Mouse (Mus musculus): ENCODE results near the gene Krt12. TPM values are rescaled to one million over a fixed set of nuclear protein-coding genes. Genes with fewer than 3 reads are reported as not detected.

Gene Krt12
- total and polyA plus RNA-seq, 3 experiments: not detected

DNA sequence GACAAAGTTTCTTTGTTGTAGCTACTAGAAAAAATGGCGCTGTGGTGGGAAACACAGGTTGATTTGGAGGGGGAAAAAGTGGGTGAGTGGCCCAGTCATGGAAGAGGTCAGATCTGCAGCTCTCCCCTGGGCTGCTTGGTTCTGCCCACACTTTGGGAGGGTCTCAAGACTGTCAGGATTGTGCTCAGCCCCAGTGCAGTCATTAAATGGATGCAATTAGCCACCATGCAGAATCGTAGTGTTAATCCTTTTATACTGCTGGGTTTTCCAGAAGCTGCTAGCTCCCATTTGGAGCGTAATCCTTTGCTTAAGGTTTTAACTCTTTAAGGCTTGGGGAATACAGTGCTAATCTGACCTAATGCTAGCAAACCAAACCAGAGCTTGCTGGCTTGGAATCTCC lies 26.0 kb downstream of the Krt12 start:
- TF ChIP-seq CTCF (IDR thresholded peaks at IDR 0.05; ENCODE audit: low read depth, low read length) (no peak), GATA1 (IDR thresholded peaks at IDR 0.05; ENCODE audit: borderline replicate concordance, low read length) (no peak), GATA2 (IDR thresholded peaks at IDR 0.05; ENCODE audit: borderline replicate concordance, low read depth, low read length) (no peak), POLR2AphosphoS5 (IDR thresholded peaks at IDR 0.05; ENCODE audit: insufficient replicate concordance, low read depth, low read length) (no peak), TAL1 (conservative IDR thresholded peaks at IDR 0.05; ENCODE audit: low read depth, low read length) (no peak)
- no peak for DNase-seq (ENCODE audit: low spot score)
- Histone ChIP-seq H3K9me3 (replicated peaks) (no peaks in the 10 kb centered on the region), H3K27me3 (ENCODE audit: insufficient read depth, low read length) (peaks cover 8% of the 10 kb centered on the region), H3K4me3 (ENCODE audit: low read depth, low read length) (no peak overlapping the region), H3K4me1 (ENCODE audit: insufficient read depth, low read depth, low read length) (no peaks in the 10 kb centered on the region), H3K36me3 (replicated peaks) (no peaks in the 10 kb centered on the region)
- no peak for ATAC-seq (ENCODE audit: extremely low read depth, insufficient number of reproducible peaks, low FRiP score, poor library complexity, severe bottlenecking)

DNA sequence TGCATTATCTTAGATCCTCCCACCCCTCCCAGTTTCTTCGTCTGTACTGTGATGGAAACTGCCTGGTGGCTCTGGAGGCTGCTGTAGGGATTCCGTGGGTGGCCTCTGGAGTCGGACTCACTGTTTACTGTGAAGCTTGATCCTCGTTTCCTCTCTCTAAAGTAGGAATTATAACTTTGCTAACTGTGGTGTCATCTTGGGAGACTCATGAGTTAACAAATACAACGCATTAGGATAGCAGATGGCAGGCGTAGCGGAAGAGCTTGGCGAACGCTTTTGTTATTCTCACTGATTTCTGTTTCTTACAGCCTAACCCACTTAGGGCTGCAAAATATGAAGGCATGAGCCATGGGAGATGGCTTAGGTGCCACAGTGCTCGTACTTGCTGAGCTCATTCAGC lies 29.6 kb downstream of the Krt12 start:
- no peak for ATAC-seq (ENCODE audit: extremely low read depth, insufficient number of reproducible peaks, low FRiP score, poor library complexity, severe bottlenecking)
- TF ChIP-seq GATA2 (IDR thresholded peaks at IDR 0.05; ENCODE audit: borderline replicate concordance, low read depth, low read length) (no peak), TAL1 (conservative IDR thresholded peaks at IDR 0.05; ENCODE audit: low read depth, low read length) (no peak), GATA1 (IDR thresholded peaks at IDR 0.05; ENCODE audit: borderline replicate concordance, low read length) (no peak), POLR2AphosphoS5 (IDR thresholded peaks at IDR 0.05; ENCODE audit: insufficient replicate concordance, low read depth, low read length) (no peak), CTCF (IDR thresholded peaks at IDR 0.05; ENCODE audit: low read depth, low read length) (no peak)
- no peak overlapping the region for H3K4me3 ChIP-seq (ENCODE audit: low read depth, low read length)

GRCm38 (mm10) chr11:99391375-99391774 lies 30.7 kb downstream of the Krt12 start:
- Histone ChIP-seq H3K4me3 (ENCODE audit: low read depth, low read length) (no peak overlapping the region), H3K36me3 (replicated peaks) (peaks cover 19% of the 10 kb centered on the region), H3K27me3 (ENCODE audit: insufficient read depth, low read length) (no peaks in the 10 kb centered on the region), H3K4me1 (ENCODE audit: insufficient read depth, low read depth, low read length) (peaks cover 17% of the 10 kb centered on the region), H3K9me3 (replicated peaks) (no peaks in the 10 kb centered on the region)
- DNase-seq (ENCODE audit: low spot score) (no peak), ATAC-seq (ENCODE audit: extremely low read depth, insufficient number of reproducible peaks, low FRiP score, poor library complexity, severe bottlenecking) (no peak)
- TF ChIP-seq TAL1 (conservative IDR thresholded peaks at IDR 0.05; ENCODE audit: low read depth, low read length): no peak

More for the DNA sequence above, 29.6 kb downstream of the Krt12 start:
- peaks cover 8% of the 10 kb centered on the region for H3K4me1 ChIP-seq (ENCODE audit: insufficient read depth, low read depth, low read length)
- peaks cover 15% of the 10 kb centered on the region for H3K36me3 ChIP-seq (replicated peaks)
- no peaks in the 10 kb centered on the region for H3K9me3 ChIP-seq (replicated peaks)
- H3K27me3 ChIP-seq (ENCODE audit: insufficient read depth, low read length): no peaks in the 10 kb centered on the region
- no peak for DNase-seq (ENCODE audit: low spot score)

DNA sequence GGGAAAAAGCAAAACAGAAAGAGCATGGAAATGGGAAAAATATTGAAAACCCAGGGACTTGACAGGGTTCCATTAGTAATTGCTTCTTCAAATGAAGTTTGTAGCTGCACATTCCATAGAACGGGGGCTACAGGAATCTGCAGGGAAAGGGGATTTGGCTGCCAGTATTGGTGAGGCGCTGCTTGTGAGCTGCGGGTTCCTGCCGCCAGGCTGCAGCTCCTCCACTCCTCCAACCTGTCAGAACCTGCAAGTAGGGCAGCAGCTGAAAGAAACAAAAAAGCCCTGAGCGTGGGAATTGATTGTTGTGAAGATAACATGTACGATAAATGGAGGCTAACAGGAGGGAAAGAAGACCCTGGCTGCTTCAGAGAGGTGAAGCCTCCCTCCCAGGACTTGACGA lies 31.2 kb downstream of the Krt12 start:
- DNase-seq (ENCODE audit: low spot score) (no peak), ATAC-seq (ENCODE audit: extremely low read depth, insufficient number of reproducible peaks, low FRiP score, poor library complexity, severe bottlenecking) (no peak)
- Histone ChIP-seq H3K4me3 (ENCODE audit: low read depth, low read length) (no peak overlapping the region), H3K36me3 (replicated peaks) (peaks cover 19% of the 10 kb centered on the region), H3K9me3 (replicated peaks) (no peaks in the 10 kb centered on the region), H3K4me1 (ENCODE audit: insufficient read depth, low read depth, low read length) (peaks cover 19% of the 10 kb centered on the region), H3K27me3 (ENCODE audit: insufficient read depth, low read length) (no peaks in the 10 kb centered on the region)
- TF ChIP-seq GATA1 (IDR thresholded peaks at IDR 0.05; ENCODE audit: borderline replicate concordance, low read length): no peak
- TF ChIP-seq POLR2AphosphoS5 (IDR thresholded peaks at IDR 0.05; ENCODE audit: insufficient replicate concordance, low read depth, low read length): no peak
- TF ChIP-seq CTCF (IDR thresholded peaks at IDR 0.05; ENCODE audit: low read depth, low read length): no peak
- no peak for TF ChIP-seq GATA2 (IDR thresholded peaks at IDR 0.05; ENCODE audit: borderline replicate concordance, low read depth, low read length)
- TF ChIP-seq TAL1 (conservative IDR thresholded peaks at IDR 0.05; ENCODE audit: low read depth, low read length): no peak

- no peak for ATAC-seq (ENCODE audit: extremely low read depth, insufficient number of reproducible peaks, low FRiP score, poor library complexity, severe bottlenecking)
- no peaks in the 10 kb centered on the region for H3K27me3 ChIP-seq (ENCODE audit: insufficient read depth, low read length)
- H3K4me3 ChIP-seq (ENCODE audit: low read depth, low read length): no peak within 1 kb of the TSS
Measured at GRCm38 (mm10) chr11:99389264-99389663, 32.8 kb downstream of the Krt12 start, which contains the start of gene Krt10. Gene Krt10 (minus strand): TSS chr11:99389364.

DNA sequence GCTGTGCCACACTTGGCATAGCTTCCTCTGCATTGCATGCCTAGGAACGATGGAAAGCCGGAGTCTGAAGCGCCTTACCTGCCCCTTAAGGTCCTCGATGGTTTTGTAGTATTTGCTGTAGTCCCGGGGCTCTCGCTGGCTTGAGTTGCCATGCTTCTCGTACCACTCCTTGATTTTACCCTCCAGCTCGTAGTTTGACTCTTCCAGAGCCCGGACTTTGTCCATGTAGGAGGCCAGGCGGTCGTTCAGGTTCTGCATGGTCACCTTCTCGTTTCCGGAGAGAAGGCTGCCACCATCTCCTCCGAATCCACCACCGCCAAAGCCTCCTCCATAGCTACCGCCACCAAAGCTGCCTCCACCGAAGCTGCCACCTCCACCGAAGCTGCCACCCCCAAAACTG lies 33.4 kb downstream of the Krt12 start:
- DNase-seq (ENCODE audit: low spot score) (no peak), ATAC-seq (ENCODE audit: extremely low read depth, insufficient number of reproducible peaks, low FRiP score, poor library complexity, severe bottlenecking) (no peak)
- Histone ChIP-seq H3K36me3 (replicated peaks) (peaks cover 19% of the 10 kb centered on the region), H3K4me1 (ENCODE audit: insufficient read depth, low read depth, low read length) (peaks cover 24% of the 10 kb centered on the region), H3K9me3 (replicated peaks) (no peaks in the 10 kb centered on the region), H3K27me3 (ENCODE audit: insufficient read depth, low read length) (no peaks in the 10 kb centered on the region), H3K4me3 (ENCODE audit: low read depth, low read length) (no peak overlapping the region)
- TF ChIP-seq GATA1 (IDR thresholded peaks at IDR 0.05; ENCODE audit: borderline replicate concordance, low read length) (no peak), CTCF (IDR thresholded peaks at IDR 0.05; ENCODE audit: low read depth, low read length) (no peak)

More at GRCm38 (mm10) chr11:99389264-99389663, 32.8 kb downstream of the Krt12 start, which contains the start of gene Krt10:
- peaks cover 22% of the 10 kb centered on the region for H3K4me1 ChIP-seq (ENCODE audit: insufficient read depth, low read depth, low read length)
- H3K36me3 ChIP-seq (replicated peaks): peaks cover 19% of the 10 kb centered on the region
- no peaks in the 10 kb centered on the region for H3K9me3 ChIP-seq (replicated peaks)
- no peak for DNase-seq (ENCODE audit: low spot score)
- TF ChIP-seq TAL1 (conservative IDR thresholded peaks at IDR 0.05; ENCODE audit: low read depth, low read length) (no peak), CTCF (IDR thresholded peaks at IDR 0.05; ENCODE audit: low read depth, low read length) (no peak), GATA2 (IDR thresholded peaks at IDR 0.05; ENCODE audit: borderline replicate concordance, low read depth, low read length) (no peak), POLR2AphosphoS5 (IDR thresholded peaks at IDR 0.05; ENCODE audit: insufficient replicate concordance, low read depth, low read length) (no peak), GATA1 (IDR thresholded peaks at IDR 0.05; ENCODE audit: borderline replicate concordance, low read length) (no peak)
